Mouse (Mus musculus): ENCODE data around the gene Slc9b1. TPM values are rescaled to one million over a fixed set of nuclear protein-coding genes. Genes with fewer than 3 reads are reported as not detected.

Gene Slc9b1
- polyA plus RNA-seq, 1 experiment from 2014 or later = 0.11 TPM

GRCm38 (mm10) chr3:135327176-135327575, 20.7 kb upstream of the Slc9b1 start:
- no peaks in the 10 kb centered on the region for H3K9me3 ChIP-seq (replicated peaks)
- DNase-seq (ENCODE audit: low spot score) = no peak
- H3K4me3 ChIP-seq = no peak overlapping the region
- no peak overlapping the region for H3K27ac ChIP-seq
- H3K27me3 ChIP-seq (ENCODE audit: low read depth, poor library complexity, severe bottlenecking) = no peaks in the 10 kb centered on the region
- no peaks in the 10 kb centered on the region for H3K4me1 ChIP-seq
- 85% methylated on average over 6 of the region's 6 CpGs for WGBS
- no peaks in the 10 kb centered on the region for H3K36me3 ChIP-seq

GRCm38 (mm10) chr3:135327601-135328000, 20.2 kb upstream of the Slc9b1 start:
- H3K27me3 ChIP-seq (ENCODE audit: low read depth, poor library complexity, severe bottlenecking) = no peaks in the 10 kb centered on the region
- no peak for DNase-seq (ENCODE audit: low spot score)
- H3K36me3 ChIP-seq = no peaks in the 10 kb centered on the region
- WGBS = 52% methylated on average over 2 of the region's 2 CpGs
- H3K4me1 ChIP-seq = no peaks in the 10 kb centered on the region
- H3K27ac ChIP-seq = no peak overlapping the region
- no peak overlapping the region for H3K4me3 ChIP-seq
- no peaks in the 10 kb centered on the region for H3K9me3 ChIP-seq (replicated peaks)

- H3K27me3 ChIP-seq (ENCODE audit: low read depth, poor library complexity, severe bottlenecking) = no peaks in the 10 kb centered on the region
- WGBS = 48% methylated on average over 3 of the region's 3 CpGs
- no peaks in the 10 kb centered on the region for H3K4me1 ChIP-seq
- H3K36me3 ChIP-seq = no peaks in the 10 kb centered on the region
- DNase-seq (ENCODE audit: low spot score) = peak; percentile 56
- H3K4me3 ChIP-seq = no peak overlapping the region
- H3K27ac ChIP-seq = no peak overlapping the region
- no peaks in the 10 kb centered on the region for H3K9me3 ChIP-seq (replicated peaks)
Measured at GRCm38 (mm10) chr3:135328560-135328959, 19.3 kb upstream of the Slc9b1 start.

GRCm38 (mm10) chr3:135332691-135333090, 15.1 kb upstream of the Slc9b1 start:
- H3K27ac ChIP-seq = no peak overlapping the region
- H3K36me3 ChIP-seq = no peaks in the 10 kb centered on the region
- H3K27me3 ChIP-seq (ENCODE audit: low read depth, poor library complexity, severe bottlenecking) = no peaks in the 10 kb centered on the region
- DNase-seq (ENCODE audit: low spot score) = no peak
- H3K4me1 ChIP-seq = no peaks in the 10 kb centered on the region
- H3K4me3 ChIP-seq = no peak overlapping the region
- no peaks in the 10 kb centered on the region for H3K9me3 ChIP-seq (replicated peaks)

- Histone ChIP-seq H3K9me3 (replicated peaks) (no peaks in the 10 kb centered on the region), H3K4me3 (no peak overlapping the region), H3K36me3 (no peaks in the 10 kb centered on the region), H3K27ac (no peak overlapping the region), H3K27me3 (ENCODE audit: low read depth, poor library complexity, severe bottlenecking) (no peaks in the 10 kb centered on the region), H3K4me1 (no peaks in the 10 kb centered on the region)
- WGBS = 55% methylated on average over 4 of the region's 4 CpGs
- DNase-seq (ENCODE audit: low spot score) = no peak
Measured at GRCm38 (mm10) chr3:135333763-135334162, 14.1 kb upstream of the Slc9b1 start.

GRCm38 (mm10) chr3:135349022-135349421, 1.2 kb downstream of the Slc9b1 start:
- Histone ChIP-seq H3K9me3 (replicated peaks) (no peaks in the 10 kb centered on the region), H3K27me3 (ENCODE audit: low read depth, poor library complexity, severe bottlenecking) (no peaks in the 10 kb centered on the region), H3K4me3 (no peak overlapping the region), H3K4me1 (0 out of 2 replicates have a peak, but pooled peaks cover 6% of the 10 kb centered on the region), H3K36me3 (no peaks in the 10 kb centered on the region), H3K27ac (no peak overlapping the region)
- no peak for DNase-seq (ENCODE audit: low spot score)

- WGBS = 95% methylated on average over 3 of the region's 3 CpGs
Measured at GRCm38 (mm10) chr3:135351857-135352256, 4.0 kb downstream of the Slc9b1 start.

GRCm38 (mm10) chr3:135357394-135357793, 9.6 kb downstream of the Slc9b1 start:
- no peak overlapping the region for H3K4me3 ChIP-seq
- WGBS = 87% methylated on average over 4 of the region's 4 CpGs
- H3K27me3 ChIP-seq (ENCODE audit: low read depth, poor library complexity, severe bottlenecking) = no peaks in the 10 kb centered on the region

More at GRCm38 (mm10) chr3:135351857-135352256, 4.0 kb downstream of the Slc9b1 start:
- Histone ChIP-seq H3K27me3 (ENCODE audit: low read depth, poor library complexity, severe bottlenecking) (no peaks in the 10 kb centered on the region), H3K27ac (no peak overlapping the region), H3K4me3 (no peak overlapping the region), H3K4me1 (no peaks in the 10 kb centered on the region), H3K36me3 (no peaks in the 10 kb centered on the region), H3K9me3 (replicated peaks) (no peaks in the 10 kb centered on the region)
- no peak for DNase-seq (ENCODE audit: low spot score)

GRCm38 (mm10) chr3:135375836-135376235, 28.0 kb downstream of the Slc9b1 start:
- no peaks in the 10 kb centered on the region for H3K27me3 ChIP-seq (ENCODE audit: low read depth, poor library complexity, severe bottlenecking)
- no peak for DNase-seq (ENCODE audit: low spot score)
- no peak overlapping the region for H3K4me3 ChIP-seq
- H3K9me3 ChIP-seq (replicated peaks) = no peaks in the 10 kb centered on the region
- no peaks in the 10 kb centered on the region for H3K36me3 ChIP-seq
- H3K27ac ChIP-seq = no peak overlapping the region
- 78% methylated on average over 3 of the region's 3 CpGs for WGBS
- no peaks in the 10 kb centered on the region for H3K4me1 ChIP-seq

More at GRCm38 (mm10) chr3:135357394-135357793, 9.6 kb downstream of the Slc9b1 start:
- Histone ChIP-seq H3K36me3 (no peaks in the 10 kb centered on the region), H3K27ac (no peak overlapping the region), H3K4me1 (no peaks in the 10 kb centered on the region), H3K9me3 (replicated peaks) (no peaks in the 10 kb centered on the region)
- no peak for DNase-seq (ENCODE audit: low spot score)

GRCm38 (mm10) chr3:135377445-135377844, 29.6 kb downstream of the Slc9b1 start:
- Histone ChIP-seq H3K27ac (no peak overlapping the region), H3K9me3 (replicated peaks) (no peaks in the 10 kb centered on the region), H3K4me1 (no peaks in the 10 kb centered on the region), H3K4me3 (no peak overlapping the region), H3K36me3 (no peaks in the 10 kb centered on the region), H3K27me3 (ENCODE audit: low read depth, poor library complexity, severe bottlenecking) (no peaks in the 10 kb centered on the region)
- 86% methylated on average over 10 of the region's 10 CpGs for WGBS
- no peak for DNase-seq (ENCODE audit: low spot score)

- Histone ChIP-seq H3K9me3 (replicated peaks) (no peaks in the 10 kb centered on the region), H3K4me3 (no peak overlapping the region), H3K27me3 (ENCODE audit: low read depth, poor library complexity, severe bottlenecking) (no peaks in the 10 kb centered on the region), H3K36me3 (no peaks in the 10 kb centered on the region), H3K4me1 (peaks cover 4% of the 10 kb centered on the region), H3K27ac (no peak overlapping the region)
- DNase-seq (ENCODE audit: low spot score) = no peak
- 96% methylated on average over 4 of the region's 4 CpGs for WGBS
Measured at GRCm38 (mm10) chr3:135379868-135380267, 32.0 kb downstream of the Slc9b1 start.

- Histone ChIP-seq H3K27ac (no peak overlapping the region), H3K9me3 (replicated peaks) (no peaks in the 10 kb centered on the region), H3K4me3 (no peak overlapping the region), H3K27me3 (ENCODE audit: low read depth, poor library complexity, severe bottlenecking) (no peaks in the 10 kb centered on the region), H3K36me3 (no peaks in the 10 kb centered on the region), H3K4me1 (peaks cover 15% of the 10 kb centered on the region)
- no peak for DNase-seq (ENCODE audit: low spot score)
- WGBS = 86% methylated on average over 6 of the region's 6 CpGs
Measured at GRCm38 (mm10) chr3:135393186-135393585, 45.4 kb downstream of the Slc9b1 start.

GRCm38 (mm10) chr3:135395085-135395484, 47.3 kb downstream of the Slc9b1 start:
- no peak overlapping the region for H3K4me3 ChIP-seq

GRCm38 (mm10) chr3:135396081-135396480, 48.3 kb downstream of the Slc9b1 start:
- no peak for DNase-seq (ENCODE audit: low spot score)
- H3K36me3 ChIP-seq = no peaks in the 10 kb centered on the region
- WGBS = 63% methylated on average over 6 of the region's 6 CpGs
- no peaks in the 10 kb centered on the region for H3K9me3 ChIP-seq (replicated peaks)
- H3K27me3 ChIP-seq (ENCODE audit: low read depth, poor library complexity, severe bottlenecking) = no peaks in the 10 kb centered on the region
- no peak overlapping the region for H3K4me3 ChIP-seq
- H3K27ac ChIP-seq = no peak overlapping the region
- peaks cover 15% of the 10 kb centered on the region for H3K4me1 ChIP-seq

More at GRCm38 (mm10) chr3:135395085-135395484, 47.3 kb downstream of the Slc9b1 start:
- no peak overlapping the region for H3K27ac ChIP-seq
- no peak for DNase-seq (ENCODE audit: low spot score)
- H3K9me3 ChIP-seq (replicated peaks) = no peaks in the 10 kb centered on the region
- 80% methylated on average over 5 of the region's 5 CpGs for whole genome bisulfite sequencing
- H3K27me3 ChIP-seq (ENCODE audit: low read depth, poor library complexity, severe bottlenecking) = no peaks in the 10 kb centered on the region
- no peaks in the 10 kb centered on the region for H3K36me3 ChIP-seq
- peaks cover 15% of the 10 kb centered on the region for H3K4me1 ChIP-seq
